Mouse (Mus musculus) brown adipose tissue, adult 24 weeks (tissue): ENCODE results near the gene BC048562. TPM values are rescaled to one million over a fixed set of nuclear protein-coding genes. Genes with fewer than 3 reads are reported as not detected.

Experiments
- H3K27ac ChIP-seq: fragments of 200-500 bp; replicated peaks from 2 replicates; pipeline ENCODE4 v1.5.1; 2012; ENCODE audit warnings: low read depth, mild to moderate bottlenecking, low read length
- H3K4me1 ChIP-seq: fragments of 200-500 bp; 2 replicates; pipeline ENCODE4 v1.6.1; 2012; ENCODE audit warnings: low read length, mixed read lengths; ENCODE audit not compliant: control insufficient read depth, insufficient read depth, insufficient read length
- H3K4me3 ChIP-seq: fragments of 200-500 bp; 2 replicates; pipeline ENCODE4 v1.5.1; 2012; ENCODE audit warnings: low read depth, mild to moderate bottlenecking, low read length, moderate library complexity; ENCODE audit not compliant: insufficient read depth
- polyA plus RNA-seq: library from polyadenylated mRNA; stranded (reverse); fragments of >200 nt; gene quantifications from 2 replicates; pipeline ENCODE4 v1.2.4, GENCODE M21; 2012; ENCODE audit not compliant: missing spikeins, insufficient read depth, insufficient read length

The BC048562 gene
- polyA plus RNA-seq = not detected in 2 replicates

DNA sequence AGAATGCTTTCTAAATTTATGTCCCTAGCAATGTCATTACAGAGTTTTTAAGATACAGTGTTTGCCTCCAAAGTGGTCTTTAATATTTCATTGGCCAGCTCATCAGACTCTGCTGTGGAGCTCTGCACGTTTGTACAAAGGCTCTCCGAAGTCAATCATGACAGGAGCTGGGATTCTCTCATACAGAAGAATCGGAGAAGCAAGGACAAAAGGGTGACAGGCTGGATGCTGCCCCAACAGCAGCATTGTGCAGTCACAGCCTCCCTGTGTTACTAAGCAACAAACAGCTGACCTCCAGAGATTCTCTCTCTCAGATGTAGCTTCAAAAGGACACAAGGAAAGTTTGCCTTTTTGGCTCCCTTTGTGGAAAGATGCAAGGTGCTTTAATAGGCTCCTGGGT, at the start of gene BC048562:
TSS of gene BC048562 (plus strand) at position 301 of the 400 bp plus-strand sequence.
- Histone ChIP-seq H3K4me1 (peaks cover 2% of the 10 kb centered on the region; the same call in 1 of the 2 replicates), H3K27ac (no peak within 1 kb of the TSS), H3K4me3 (no peak within 1 kb of the TSS)

DNA sequence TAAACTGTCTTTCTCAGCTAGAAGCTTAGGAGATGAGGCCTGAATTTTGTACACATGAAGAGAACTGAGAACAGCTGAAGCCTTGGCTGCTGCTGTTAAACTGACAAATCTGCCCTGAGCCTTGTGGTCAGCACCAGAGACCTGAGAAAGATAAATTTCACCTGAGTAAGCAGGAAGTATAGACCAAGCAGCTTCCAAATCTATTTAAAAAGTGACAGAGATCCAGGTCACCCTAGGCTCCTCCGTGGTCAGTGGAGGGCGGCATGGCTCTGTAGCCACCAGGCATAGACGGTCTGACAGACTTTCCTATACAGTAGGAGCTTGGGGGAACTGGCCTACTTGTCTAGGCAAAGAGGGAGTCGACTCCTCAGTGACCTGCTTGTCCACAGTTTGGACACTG, 49.5 kb upstream of the BC048562 start:
- no peaks in the 10 kb centered on the region for H3K4me1 ChIP-seq
- no peak overlapping the region for H3K27ac ChIP-seq
- no peak overlapping the region for H3K4me3 ChIP-seq

DNA sequence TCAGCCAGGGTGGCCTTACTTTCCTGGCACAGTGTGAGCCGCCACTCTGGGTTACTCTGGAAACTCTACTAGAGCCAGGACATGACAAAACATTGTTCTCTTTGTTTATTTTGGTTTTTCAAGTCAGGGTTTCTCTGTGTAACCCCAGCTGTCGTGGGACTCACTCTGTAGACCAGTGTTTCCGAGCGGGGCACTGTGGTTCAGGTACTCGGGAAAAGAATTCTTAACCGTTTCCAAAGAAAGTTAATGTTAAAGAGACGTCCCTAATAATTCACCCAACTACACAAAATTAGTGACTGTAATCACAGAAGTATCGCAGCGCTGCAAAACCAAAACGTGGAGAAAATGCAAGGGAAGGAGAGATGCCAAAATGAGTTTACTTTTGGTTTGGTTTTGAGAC, 47.7 kb upstream of the BC048562 start:
- no peak overlapping the region for H3K4me3 ChIP-seq
- H3K4me1 ChIP-seq = no peaks in the 10 kb centered on the region
- H3K27ac ChIP-seq = no peak overlapping the region

DNA sequence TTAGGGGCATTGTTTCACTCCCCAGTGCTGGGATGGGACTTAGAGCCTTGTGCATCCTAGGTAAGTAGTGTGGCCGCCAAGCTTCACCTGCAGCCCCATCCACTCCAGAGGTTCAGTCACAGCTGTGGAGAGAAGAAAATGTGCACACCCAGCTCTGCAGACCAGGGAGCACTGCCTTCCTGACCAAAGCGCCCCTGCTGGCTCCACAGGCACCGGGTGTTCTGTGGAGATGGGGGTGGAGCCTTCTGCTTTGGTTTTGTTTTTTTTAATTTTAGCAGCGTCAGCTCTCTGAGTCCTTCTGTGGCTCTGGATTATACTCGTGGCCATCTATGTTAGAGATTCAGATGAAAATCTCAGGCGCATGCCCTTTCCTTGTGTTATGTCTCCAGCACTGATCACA, 47.1 kb upstream of the BC048562 start:
- H3K4me3 ChIP-seq = no peak overlapping the region
- no peak overlapping the region for H3K27ac ChIP-seq

DNA sequence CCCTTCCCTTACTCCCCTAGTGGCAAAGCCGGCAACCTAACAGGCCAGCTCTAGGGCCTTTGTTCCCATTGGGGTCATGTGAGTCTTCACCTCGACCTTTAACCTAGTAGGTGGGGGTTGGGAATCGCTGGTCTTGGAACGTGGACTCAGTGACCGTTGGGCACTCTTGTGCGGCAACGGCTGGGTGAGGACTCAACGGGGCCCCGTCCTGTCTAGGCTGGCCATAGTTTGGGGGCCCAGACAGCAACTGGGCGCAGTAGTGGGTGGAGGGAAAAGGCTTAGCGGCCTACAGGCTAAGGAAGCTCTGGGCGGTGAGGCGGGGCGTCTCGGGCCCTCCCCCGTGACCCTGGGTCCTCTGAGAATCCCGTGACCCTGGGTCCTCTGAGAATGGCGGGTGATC, 43.6 kb upstream of the BC048562 start, which contains the start of gene 1700102P08Rik:
TSS of gene 1700102P08Rik (plus strand) at position 130 of the 400 bp plus-strand sequence.
- no peak within 1 kb of the TSS for H3K4me3 ChIP-seq
- H3K27ac ChIP-seq = no peak within 1 kb of the TSS

More for the DNA sequence above, 47.1 kb upstream of the BC048562 start:
- no peaks in the 10 kb centered on the region for H3K4me1 ChIP-seq

DNA sequence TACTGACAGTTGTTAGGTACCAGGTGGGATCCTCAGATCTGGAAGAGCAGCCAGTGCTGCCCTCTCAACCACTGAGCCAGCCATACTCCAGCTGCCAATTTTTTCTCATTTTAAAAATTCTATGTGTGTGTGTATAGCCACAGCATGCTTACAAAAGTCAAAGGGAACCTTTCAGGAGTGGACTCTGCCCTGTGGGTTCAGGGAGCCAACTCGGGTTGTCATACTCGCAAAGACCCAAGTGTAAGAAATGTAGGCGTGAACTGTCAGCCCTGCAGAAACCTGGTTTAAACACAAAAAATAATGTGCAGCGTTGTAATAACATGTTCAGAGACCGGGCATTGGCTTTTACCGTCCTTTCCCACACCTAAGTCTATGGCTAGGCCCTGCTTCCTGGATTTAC, 42.1 kb upstream of the BC048562 start:
- no peaks in the 10 kb centered on the region for H3K4me1 ChIP-seq
- H3K4me3 ChIP-seq = no peak overlapping the region
- no peak overlapping the region for H3K27ac ChIP-seq

More for the DNA sequence above, 43.6 kb upstream of the BC048562 start, which contains the start of gene 1700102P08Rik:
- no peaks in the 10 kb centered on the region for H3K4me1 ChIP-seq

DNA sequence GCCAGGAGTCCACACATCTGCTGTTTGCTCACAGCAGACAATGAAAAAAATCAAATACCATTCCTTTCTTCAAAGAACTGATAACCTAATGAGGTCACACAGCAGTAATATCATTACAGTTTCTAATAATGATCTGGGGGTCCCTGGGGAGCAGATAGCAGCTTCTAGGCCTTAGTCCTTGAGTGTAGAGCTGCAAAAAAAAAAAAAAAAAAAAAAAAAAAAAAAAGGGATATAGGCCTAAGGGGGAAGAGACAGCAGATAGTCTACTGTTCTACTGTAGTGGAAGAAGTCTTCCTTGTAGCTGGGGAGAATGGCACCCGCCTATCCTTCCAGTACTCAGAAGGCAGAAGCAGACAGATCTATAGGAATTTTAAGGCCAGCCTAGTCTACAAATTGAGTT, 40.9 kb upstream of the BC048562 start:
- no peaks in the 10 kb centered on the region for H3K4me1 ChIP-seq

DNA sequence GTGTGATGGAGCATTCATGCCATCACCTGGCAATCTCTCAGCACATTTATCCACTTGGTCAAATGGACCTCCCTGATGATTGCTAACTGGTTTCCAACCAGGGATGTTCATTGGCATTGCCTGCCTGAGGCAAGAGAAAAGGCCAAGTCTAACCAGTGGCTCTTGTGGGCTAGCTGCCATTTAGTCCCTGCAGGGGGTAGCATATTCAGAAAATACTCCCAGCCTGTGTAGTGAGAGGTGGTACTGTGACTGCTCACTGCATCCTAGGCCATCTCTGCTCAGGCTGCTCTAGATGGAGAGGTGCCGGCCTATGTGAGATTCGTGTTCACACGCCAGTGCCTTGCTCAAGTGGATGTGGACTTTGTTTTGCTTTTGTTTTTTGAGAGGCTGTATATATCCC, 38.0 kb upstream of the BC048562 start:
- H3K4me3 ChIP-seq = no peak overlapping the region
- no peak overlapping the region for H3K27ac ChIP-seq
- no peaks in the 10 kb centered on the region for H3K4me1 ChIP-seq

More for the DNA sequence above, 40.9 kb upstream of the BC048562 start:
- no peak overlapping the region for H3K4me3 ChIP-seq
- no peak overlapping the region for H3K27ac ChIP-seq

DNA sequence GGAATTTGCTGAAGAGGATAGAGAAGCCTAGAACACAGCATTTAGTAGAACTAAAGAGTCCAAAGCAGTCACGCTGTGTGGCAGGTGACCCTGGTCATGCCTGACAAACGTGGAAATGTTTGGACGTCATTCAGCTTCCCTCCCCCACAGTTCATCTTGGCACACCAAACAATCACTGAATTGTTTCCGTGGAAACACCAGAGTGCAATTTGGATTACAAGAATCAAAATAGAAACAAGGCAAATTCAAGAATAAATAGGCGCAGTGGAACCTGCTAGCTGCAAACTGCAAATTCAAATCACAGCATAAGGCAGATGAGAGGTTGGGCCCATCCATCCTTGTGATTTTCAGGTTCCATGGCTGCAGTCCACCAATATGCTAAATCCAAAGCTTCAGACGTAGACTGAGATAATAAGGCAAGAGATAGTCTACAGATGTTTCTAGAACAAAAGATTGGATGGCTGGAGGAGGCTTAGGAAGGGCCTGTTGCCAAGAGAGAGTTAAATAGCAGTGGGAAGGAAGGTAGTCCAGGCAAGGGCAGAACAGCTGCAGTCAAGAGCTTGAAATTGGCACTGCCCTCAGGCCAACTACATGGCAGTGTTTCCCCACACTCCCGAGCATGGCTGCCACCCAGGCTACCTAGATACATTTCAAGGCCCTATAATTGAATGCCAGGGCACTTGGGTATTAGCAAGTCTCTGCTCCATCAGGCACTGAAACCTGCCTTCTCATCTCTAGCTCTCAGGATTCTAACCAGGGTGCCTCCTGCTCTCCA, 34.9 kb upstream of the BC048562 start:
- H3K4me1 ChIP-seq = no peaks in the 10 kb centered on the region
- no peak overlapping the region for H3K4me3 ChIP-seq
- no peak overlapping the region for H3K27ac ChIP-seq

DNA sequence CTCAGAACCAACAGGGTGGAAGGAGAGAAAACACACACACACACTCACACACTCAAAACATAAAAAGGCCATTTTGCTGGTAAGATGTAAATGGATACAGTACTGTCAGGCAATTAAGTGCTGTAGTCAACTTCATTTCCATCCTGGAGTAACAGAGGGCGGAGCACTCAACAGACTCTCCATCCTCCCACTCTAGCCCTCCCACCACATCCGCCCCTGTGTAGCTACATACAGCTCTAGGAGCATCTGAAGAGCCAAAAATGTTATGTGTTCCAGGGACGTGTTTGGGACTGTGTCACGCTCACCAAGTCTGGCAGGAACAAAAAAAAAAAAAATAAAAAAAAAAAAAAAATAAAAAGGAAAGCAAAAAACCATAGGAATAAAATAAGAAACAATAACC, 33.2 kb upstream of the BC048562 start:
- H3K4me3 ChIP-seq = no peak overlapping the region
- H3K4me1 ChIP-seq = no peaks in the 10 kb centered on the region
- H3K27ac ChIP-seq = no peak overlapping the region

DNA sequence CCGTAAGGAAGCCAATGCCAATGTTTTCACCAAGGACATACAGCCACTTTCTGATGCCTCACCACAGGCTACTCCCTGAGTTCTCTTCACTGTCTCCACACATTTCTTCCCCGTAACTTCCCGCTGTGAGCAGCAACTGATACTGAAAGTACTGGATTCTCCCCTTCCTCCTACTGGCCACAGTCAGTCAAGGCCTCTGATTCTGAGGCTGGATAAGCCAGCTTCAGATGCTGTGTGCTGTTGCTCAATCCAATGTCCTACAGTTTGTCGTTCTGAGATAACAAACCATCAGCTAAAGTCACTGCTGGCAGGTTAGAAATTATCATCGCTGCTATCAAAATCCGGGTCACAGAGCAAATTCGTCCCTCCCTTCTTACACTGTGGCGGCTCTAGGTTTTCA, 31.8 kb upstream of the BC048562 start:
- no peak overlapping the region for H3K4me3 ChIP-seq
- no peaks in the 10 kb centered on the region for H3K4me1 ChIP-seq
- H3K27ac ChIP-seq = no peak overlapping the region

DNA sequence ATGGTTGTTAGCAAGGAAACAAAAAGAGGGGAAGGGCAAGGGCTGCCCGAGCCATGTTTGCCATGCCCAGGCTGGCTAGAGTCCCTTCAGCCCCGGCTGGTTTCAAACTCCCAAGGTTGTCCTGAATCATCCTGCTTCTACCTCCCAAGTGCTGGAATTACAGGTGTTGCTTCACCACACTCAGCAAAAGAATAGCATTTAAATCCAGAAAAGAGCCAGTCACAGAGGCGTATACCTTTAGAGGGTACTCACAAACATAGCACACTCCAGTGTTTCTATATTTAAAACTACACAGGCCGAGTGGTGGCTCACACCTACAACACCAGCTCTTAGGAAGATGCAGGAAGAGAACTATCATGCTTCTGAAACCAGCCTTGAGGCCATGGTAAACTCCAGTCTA, 26.7 kb upstream of the BC048562 start:
- Histone ChIP-seq H3K4me1 (no peaks in the 10 kb centered on the region), H3K27ac (no peak overlapping the region)

DNA sequence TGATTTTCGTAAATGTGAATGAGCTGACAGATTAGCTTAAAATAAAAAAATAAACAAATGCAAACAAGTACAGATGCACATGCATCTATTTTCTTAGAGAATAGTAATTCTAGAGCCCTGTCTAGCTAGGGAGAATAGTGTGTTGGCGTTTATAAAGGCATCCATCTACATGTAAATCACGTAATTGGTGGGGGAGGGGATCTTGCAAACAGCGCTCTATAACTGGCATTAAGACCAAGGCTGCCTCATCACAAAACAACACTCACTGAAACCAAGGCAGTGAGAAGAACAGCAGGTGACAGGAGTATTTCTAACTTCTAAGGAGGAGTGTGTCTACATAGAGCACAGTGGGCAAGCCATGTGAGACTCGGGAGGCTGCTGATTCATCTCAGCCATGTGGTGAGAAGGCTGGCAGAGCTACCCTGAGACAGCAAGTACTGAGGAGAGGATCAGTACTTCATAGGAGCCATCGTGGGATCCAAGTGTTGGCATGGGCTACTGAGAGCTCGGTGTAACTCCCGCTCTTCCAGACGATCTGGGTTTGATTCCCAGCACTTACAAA, 24.8 kb upstream of the BC048562 start:
- H3K4me1 ChIP-seq = no peaks in the 10 kb centered on the region
- H3K27ac ChIP-seq = no peak overlapping the region
- no peak overlapping the region for H3K4me3 ChIP-seq

More for the DNA sequence above, 26.7 kb upstream of the BC048562 start:
- no peak overlapping the region for H3K4me3 ChIP-seq

DNA sequence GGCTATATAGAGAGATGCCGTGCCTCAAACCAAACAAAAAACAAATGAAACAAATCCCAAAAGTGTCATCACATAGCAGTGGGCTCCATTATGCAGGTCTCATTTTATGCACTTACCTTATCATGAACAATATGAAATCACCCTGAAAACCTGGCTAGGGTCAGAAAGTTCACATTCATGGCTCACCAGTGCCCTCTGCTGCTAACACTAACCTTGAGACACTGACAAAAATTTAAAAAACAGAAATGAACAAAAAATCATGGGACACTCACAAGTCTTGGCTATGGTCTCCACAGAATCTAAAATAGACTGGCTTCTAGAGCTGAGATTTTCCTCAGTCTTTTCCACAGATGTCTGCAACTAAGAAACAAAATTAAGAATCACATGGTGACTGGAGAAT, 24.1 kb upstream of the BC048562 start:
- no peak overlapping the region for H3K27ac ChIP-seq
- no peaks in the 10 kb centered on the region for H3K4me1 ChIP-seq
- H3K4me3 ChIP-seq = no peak overlapping the region

DNA sequence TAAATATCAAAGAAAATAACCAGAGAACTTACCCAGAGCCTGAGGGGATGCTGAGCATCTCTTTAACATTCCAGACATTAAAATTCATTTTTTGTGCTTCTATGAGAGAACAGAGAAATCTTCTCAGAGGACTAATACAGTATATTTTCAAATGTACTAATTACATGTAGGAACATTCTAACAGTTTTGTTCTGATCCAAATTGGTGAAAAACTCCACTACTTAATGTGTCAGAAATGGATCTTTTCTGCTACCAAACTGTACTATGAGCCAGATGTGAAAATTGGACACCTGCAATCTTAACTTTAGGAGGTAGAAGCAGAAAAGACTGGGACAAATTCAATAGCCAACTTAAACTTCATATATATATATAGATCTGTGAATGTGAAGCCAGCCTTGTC, 7.9 kb upstream of the BC048562 start, which contains the start of gene Ccdc36:
TSS of gene Ccdc36 (minus strand) at position 101 of the 400 bp plus-strand sequence.
- Histone ChIP-seq H3K4me3 (no peak within 1 kb of the TSS), H3K4me1 (no peaks in the 10 kb centered on the region), H3K27ac (no peak within 1 kb of the TSS)
